Mouse (Mus musculus): ENCODE results near the gene Mybphl. TPM values are rescaled to one million over a fixed set of nuclear protein-coding genes. Genes with fewer than 3 reads are reported as not detected.

Gene Mybphl
- total RNA-seq, 4 experiments from 2014 or later: not detected

- no peak for DNase-seq (ENCODE audit: low spot score in 2 of 2)
Observed at GRCm38 (mm10) chr3:108372274-108372673, 7.6 kb downstream of the Mybphl start.

DNA sequence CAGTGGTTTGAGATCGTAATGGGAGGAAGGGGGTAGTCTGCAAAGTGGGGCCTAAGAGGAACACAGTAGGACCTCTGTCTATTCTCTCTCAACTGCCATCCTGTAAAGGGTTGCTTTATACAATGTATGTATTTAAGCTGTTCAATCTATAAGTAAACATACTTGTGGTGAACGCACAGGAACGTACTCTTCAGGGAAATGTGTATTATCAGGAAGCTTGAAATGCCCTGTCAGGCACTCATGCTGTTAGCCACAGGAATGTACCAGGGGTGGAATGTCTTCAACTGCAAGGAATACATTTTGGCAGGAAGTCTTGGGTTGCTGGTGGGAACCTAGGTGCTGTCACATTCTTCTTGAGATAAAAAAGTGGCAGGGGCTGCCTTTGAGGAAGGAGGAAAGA is 8.0 kb downstream of the Mybphl start:
- DNase-seq (ENCODE audit: low spot score in 2 of 2): no peak

- no peak for DNase-seq (ENCODE audit: low spot score in 2 of 2)
Observed at GRCm38 (mm10) chr3:108378875-108379663, 14.4 kb downstream of the Mybphl start.

DNA sequence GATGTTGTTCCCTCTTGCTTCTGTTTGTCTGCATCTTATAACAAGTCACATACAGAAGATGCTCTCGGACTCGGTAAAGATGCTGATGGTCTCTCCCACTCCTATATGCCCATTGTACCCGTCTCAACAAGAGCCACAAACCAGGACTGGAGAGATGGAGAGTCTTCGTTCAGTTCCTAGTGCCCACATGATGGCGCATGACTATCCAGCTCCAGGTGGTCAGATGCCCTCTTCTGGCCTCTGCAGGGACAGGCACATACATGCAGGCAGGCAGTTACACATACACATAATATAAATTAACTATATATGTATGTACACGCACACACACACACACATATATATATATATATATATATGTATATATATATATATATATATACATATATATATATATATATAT is 16.0 kb downstream of the Mybphl start:
- no peak for DNase-seq (ENCODE audit: low spot score in 2 of 2)

GRCm38 (mm10) chr3:108381945-108382875 is 17.5 kb downstream of the Mybphl start:
- no peak for DNase-seq (ENCODE audit: low spot score in 2 of 2)

DNA sequence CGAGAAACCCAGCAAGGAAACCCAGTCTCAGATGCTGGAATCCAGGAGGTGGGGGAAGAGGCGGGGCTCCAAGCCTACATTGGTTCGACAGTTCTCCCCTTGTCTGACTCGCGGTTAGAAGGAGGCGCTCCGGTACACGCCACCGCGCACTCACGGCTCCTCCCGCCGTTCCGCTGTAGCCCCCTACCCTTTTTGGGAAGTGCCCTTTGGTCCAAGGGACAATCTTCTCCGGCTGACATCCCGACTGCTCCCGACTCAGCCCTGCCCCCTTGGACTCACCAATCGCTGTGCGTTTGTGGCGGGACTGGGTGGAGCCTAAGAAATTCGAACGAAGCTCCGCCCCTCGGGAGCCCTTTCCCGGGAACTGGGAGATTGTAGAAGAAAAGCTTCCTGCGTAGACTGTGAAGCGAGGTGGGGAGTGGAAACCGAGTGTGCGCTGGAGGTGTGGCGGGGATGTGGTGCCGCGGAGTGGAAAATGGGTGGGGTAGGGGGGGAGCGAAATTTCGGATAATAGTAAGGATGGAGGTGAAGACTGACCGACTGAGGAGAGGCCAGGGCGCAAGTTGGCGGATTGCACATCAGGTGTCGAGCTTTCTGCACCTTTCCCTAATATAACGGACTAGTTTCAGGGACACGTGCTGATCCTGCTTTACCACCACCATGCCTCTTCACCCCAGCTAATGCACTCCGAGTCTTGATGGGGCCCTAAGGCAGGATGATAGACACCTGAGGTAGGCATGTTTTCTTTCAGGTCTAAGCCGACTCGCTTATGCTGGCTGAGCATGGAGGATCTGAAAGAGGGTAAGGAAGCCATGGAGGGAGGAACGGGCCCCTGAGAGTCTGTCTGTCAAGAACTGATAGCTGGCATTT is 19.0 kb downstream of the Mybphl start, which contains the start of gene Psrc1:
TSS of gene Psrc1 (plus strand) at position 355 of the 870 bp plus-strand sequence.
- peak; percentile 76 to 81 for DNase-seq (ENCODE audit: low spot score in 2 of 2)

DNA sequence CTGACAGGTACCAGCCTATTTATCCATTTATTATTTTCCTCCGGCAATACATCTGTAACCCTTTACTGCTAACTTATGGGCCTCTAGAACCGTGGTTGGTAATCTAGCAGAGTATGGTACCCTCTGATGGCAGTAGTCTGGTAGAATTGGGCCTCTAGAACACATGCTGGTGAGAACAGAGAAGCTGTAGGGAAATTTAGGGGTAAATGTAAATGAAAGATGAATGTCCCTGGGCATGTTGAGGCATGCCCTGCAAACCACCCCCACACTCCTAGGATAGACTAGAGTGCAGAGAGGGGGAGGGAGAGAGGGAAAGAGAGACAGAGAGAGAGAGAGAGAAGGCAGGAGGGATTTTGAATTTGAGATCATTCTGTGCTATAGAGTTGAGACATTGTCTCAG is 19.7 kb downstream of the Mybphl start:
- DNase-seq (ENCODE audit: low spot score in 2 of 2): no peak

- peak in 1 of 2 experiments; percentile 84 for DNase-seq (ENCODE audit: low spot score in 2 of 2)
Observed at GRCm38 (mm10) chr3:108386186-108386585, 21.5 kb downstream of the Mybphl start.

DNA sequence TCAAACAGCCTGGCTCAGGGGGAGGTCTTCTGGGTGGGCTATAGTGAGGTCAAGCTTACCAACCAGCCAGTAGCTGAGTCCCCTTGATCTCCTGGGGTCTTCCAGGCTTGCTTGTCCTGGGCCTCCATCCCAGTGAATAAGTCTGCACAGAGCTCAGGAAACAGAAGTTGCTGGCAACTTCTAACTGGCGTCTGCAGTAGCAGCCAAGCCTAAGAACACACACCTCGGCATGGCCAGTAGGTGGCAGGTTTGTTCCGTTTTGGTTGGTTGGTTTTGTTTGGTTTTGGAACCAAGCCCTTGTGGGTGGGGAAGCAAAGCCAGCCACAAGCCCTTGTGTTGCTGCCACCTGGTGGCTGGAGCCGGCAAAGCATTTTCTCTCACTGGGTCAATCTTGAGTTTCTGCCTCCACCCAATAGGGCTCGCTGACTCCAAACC is 24.4 kb downstream of the Mybphl start:
- peak; percentile 92 to 98 for DNase-seq (ENCODE audit: low spot score in 2 of 2)

DNA sequence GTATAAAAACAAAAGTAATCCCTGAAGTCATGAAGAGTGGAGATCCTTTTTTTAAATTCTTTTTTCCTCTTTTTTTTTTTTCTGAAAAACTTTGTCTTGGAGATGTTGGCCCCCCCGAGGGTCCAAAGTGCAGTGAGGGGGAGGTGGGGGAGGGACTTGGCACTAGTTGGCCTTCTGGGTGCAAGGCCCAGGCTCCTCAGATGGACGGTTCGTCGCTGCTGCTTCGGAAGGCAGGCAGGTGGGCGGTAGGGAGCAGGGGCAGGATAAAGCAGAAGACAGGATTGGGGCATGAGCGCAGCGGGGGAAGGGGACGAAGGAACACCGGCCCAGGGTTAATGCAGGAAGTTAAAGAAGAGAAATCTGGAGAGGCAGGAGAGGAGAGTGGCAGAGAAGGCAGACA is 27.6 kb downstream of the Mybphl start:
- no peak for DNase-seq (ENCODE audit: low spot score in 2 of 2)

- DNase-seq (ENCODE audit: low spot score in 2 of 2): no peak
Observed at GRCm38 (mm10) chr3:108392793-108393192, 28.1 kb downstream of the Mybphl start.

GRCm38 (mm10) chr3:108398281-108398680 is 33.6 kb downstream of the Mybphl start:
- DNase-seq (ENCODE audit: low spot score in 2 of 2): no peak

DNA sequence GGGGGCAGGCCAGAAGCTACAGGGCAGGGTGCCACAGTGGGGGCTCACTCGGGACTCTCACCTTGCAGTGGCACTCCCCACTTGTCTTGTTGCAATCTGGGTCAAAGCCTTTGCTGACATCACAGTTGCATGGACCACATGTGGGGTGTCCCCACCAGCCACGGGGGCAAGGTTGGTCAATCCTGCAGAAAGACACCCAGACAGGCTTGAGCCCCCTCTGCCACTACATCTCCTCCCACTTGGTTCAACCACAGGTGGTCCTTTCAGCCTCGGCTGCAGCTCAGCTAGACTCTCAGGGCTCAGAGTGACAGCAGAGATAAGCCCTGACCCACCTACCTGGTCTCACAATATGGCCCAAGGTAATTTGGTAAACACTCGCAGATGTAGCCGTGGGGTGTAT is 35.7 kb downstream of the Mybphl start:
- DNase-seq (ENCODE audit: low spot score in 2 of 2): no peak

DNA sequence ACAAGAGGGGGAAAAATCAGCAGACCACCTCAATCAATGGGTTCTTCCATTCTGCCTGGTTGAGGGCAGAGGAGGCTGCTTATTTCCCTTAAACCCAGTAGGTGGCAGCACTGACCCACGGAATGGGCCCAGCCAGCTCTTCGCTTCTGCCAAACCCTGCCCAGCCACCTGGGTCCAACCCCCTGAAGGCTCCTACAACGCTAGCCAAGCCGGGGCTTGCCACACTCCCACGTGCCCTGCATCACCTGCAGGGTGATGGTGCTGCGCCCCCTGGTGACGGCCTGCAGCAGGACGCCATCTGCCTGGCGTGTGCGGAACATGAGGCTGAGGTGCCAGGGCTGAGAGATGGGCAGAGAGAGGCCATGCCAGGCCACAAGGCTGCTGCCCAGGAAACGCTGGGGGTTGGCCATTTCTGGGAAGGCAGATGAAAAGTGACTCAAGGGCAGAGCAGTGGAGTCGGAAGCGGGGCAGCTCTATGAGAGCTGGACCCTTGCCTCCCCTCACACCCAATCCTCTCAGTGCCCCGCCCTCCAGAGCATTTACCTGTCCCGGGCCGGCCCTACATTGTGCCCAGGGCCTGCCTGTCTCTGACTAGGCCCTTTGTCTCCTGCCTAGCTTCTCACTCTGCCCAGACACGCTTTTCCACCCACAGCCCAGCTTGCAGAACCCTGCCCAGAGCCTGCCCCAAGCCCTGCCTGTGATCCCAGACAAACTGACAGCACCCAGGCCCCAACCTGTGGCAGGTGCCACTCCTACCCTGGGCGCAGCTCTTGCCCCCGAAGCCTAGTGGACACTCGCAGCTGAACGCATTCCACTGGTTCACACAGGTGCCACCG is 37.2 kb downstream of the Mybphl start:
- DNase-seq (ENCODE audit: low spot score in 2 of 2): peak in 1 of 2 experiments; percentile 88

DNA sequence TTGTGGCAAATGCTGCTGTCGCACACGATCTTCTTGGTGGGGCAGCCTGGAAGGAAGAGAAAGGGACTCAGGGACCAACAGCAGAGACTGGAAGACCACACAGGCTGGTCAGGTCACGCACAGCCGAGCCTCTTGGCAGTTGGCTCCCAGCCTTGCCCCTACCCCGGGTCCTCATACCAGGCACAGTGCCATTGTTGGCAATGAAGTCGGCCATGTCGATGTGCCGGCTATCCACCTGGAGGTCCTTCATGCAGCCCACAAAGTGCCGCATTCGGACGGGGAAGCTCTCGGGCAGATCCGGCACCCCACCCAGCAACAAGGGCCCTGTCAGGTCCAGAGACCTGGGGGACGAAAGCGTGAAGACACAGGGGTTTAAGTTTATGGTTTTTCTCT is 37.8 kb downstream of the Mybphl start:
- DNase-seq (ENCODE audit: low spot score in 2 of 2): no peak

DNA sequence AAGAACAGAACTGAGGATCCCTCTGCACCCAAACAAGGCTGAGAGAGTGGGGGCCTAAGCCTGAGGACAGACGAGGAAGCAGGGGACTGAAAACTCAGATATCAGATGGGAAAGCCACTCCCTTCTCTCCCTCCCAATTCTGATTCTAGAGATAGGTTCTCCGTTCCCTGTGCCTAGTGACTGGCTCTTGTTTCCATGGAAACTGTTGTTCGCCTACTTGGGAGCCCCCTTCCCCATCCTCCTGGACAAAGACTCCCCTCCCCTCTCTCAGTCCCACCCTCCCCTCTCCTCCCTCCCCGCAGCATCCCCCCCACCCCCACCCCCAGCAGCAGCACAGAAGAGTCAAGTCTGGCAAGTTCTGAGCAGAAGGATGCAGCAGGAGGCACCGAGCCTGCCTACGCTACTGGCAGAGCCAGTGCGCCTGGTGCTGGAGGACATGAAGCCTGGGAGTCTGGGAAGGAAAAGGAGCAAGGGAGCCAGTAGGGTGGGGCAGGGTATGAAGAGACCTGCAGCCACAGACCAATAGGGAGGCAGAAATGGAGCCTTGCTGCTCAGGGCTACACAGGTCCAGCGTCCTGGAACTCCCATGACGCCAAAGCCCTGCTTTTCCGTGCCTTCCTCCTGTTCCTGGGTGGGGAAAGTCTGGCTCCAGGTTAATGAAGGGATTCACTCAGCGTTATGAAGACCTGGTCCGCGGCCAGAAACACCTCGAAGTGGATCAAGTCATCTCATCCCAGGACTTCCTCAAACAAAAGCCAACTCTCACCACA is 41.0 kb downstream of the Mybphl start:
- peak in 1 of 2 experiments; percentile 83 for DNase-seq (ENCODE audit: low spot score in 2 of 2)

- DNase-seq (ENCODE audit: low spot score in 2 of 2): peak in 1 of 2 experiments; percentile 75
Observed at GRCm38 (mm10) chr3:108406306-108406885, 41.7 kb downstream of the Mybphl start.

DNA sequence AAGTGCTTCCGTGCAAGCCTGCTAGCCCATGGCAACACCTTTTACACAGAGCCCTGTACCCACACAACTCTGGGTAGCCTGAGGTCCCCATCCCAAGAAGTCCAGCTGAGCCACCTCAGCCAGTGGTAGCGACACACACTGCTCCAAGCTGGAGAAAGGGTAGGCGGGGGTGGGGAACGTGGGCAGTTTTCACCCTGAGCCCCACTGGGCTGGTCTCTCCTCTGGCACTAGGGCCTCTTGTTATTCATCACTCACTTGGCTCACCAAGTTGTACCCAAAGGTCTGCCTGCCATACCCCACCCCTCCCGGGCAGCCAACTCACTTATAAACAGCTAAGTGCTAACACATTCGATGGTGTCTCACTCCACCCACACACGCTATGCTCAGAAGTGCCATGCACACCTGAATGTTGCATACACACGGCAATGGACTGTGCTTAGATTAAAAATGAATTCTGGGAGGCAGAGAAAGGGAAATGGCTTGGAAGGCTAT is 43.9 kb downstream of the Mybphl start:
- no peak for DNase-seq (ENCODE audit: low spot score in 2 of 2)
